Mouse (Mus musculus) myocyte (in vitro differentiated cells): ENCODE measurements around the gene Gfy.

Experiments used
- CEBPB ChIP-seq: IDR thresholded peaks from 2 replicates; pipeline ENCODE4 v1.6.1; 2011; ENCODE audit warnings: mild to moderate bottlenecking, moderate library complexity; ENCODE audit not compliant: poor library complexity, insufficient read depth, severe bottlenecking
- E2F4 ChIP-seq: IDR thresholded peaks from one replicate; pipeline ENCODE4 v1.6.1; 2011; ENCODE audit warnings: mild to moderate bottlenecking, control low read depth, moderate library complexity; ENCODE audit not compliant: insufficient read depth
- MYOG ChIP-seq, 3 experiments: IDR thresholded peaks; one replicate each; pipeline ENCODE4 v1.6.1; 2011; ENCODE audit warnings: control low read depth in 2 of 3, low read depth in 2 of 3, mild to moderate bottlenecking in 2 of 3; ENCODE audit not compliant: insufficient read length in 2 of 3, control insufficient read depth in 1 of 3, insufficient read depth in 1 of 3
- POLR2A ChIP-seq: IDR thresholded peaks from one replicate; pipeline ENCODE4 v1.6.1; 2011; ENCODE audit warnings: low read depth, mild to moderate bottlenecking, control low read depth, moderate library complexity; ENCODE audit not compliant: insufficient read length
- POLR2AphosphoS2 ChIP-seq: IDR thresholded peaks from one replicate; pipeline ENCODE4 v1.6.1; 2011; ENCODE audit warnings: low read depth, control low read depth; ENCODE audit not compliant: insufficient read length
- REST ChIP-seq: IDR thresholded peaks from one replicate; pipeline ENCODE4 v1.6.1; 2011; ENCODE audit warnings: mild to moderate bottlenecking, control low read depth, moderate library complexity; ENCODE audit not compliant: insufficient read depth, insufficient read length
- SRF ChIP-seq: IDR thresholded peaks from one replicate; pipeline ENCODE4 v1.6.1; 2011; ENCODE audit warnings: low read depth; ENCODE audit not compliant: control insufficient read depth, insufficient read length
- TCF12 ChIP-seq: IDR thresholded peaks from one replicate; pipeline ENCODE4 v1.6.1; 2011; ENCODE audit warnings: mild to moderate bottlenecking, control low read depth; ENCODE audit not compliant: poor library complexity, insufficient read depth, severe bottlenecking
- TCF3 ChIP-seq: IDR thresholded peaks from one replicate; pipeline ENCODE4 v1.6.1; 2011; ENCODE audit warnings: low read depth, control low read depth; ENCODE audit not compliant: insufficient read length
- USF1 ChIP-seq: IDR thresholded peaks from one replicate; pipeline ENCODE4 v1.6.1; 2011; ENCODE audit warnings: low read depth, mild to moderate bottlenecking, control low read depth, moderate library complexity

DNA sequence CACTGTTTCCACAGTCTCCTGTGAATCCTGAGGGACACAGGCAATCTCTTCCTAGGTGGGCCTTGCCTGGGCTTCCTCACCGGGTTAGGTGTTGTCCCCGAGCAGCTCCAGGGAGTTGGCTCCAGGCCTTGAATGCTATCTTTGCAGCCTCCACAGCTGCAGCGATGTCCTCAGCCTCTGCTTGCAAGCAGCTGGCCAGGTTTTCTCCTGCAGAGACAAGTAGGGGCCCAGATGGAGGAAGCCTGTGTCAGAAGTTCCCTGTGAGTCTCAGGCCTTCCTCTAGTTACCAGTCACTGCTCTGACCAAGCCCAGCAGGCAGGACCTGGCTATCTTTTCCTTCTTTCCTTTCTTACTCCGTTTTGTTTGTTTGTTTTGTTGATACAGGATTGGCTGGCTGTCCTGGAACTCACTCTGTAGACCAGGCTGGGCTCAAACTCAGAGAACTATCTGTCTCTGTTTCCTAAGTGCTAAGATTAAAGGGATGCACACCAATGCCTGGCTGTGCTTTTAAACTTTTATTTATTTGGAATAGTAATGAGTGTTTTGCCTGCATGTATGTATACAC, 30.8 kb downstream of the Gfy start:
- TF ChIP-seq E2F4 (no peak), SRF (no peak), POLR2AphosphoS2 (no peak), TCF3 (no peak), MYOG (IDR thresholded peaks at IDR 0.05; ENCODE audit: control insufficient read depth in 1 of 3, insufficient read depth in 1 of 3, insufficient read length in 2 of 3, low read depth in 2 of 3) (no peak), TCF12 (no peak), CEBPB (no peak), POLR2A (no peak), USF1 (no peak), REST (no peak)
